Mouse (Mus musculus) layer of hippocampus, postnatal 10 days (tissue): Measurements from ENCODE around the gene Scn9a. TPM values are rescaled to one million over a fixed set of nuclear protein-coding genes. Genes with fewer than 3 reads are reported as not detected.

Experiments used
- DNase-seq, 2 experiments: peaks; one replicate each; pipeline ENCODE4 v3.0.0; 2021; ENCODE audit warnings: low spot score in 2 of 2
- long read RNA-seq: library from polyadenylated mRNA; stranded (forward); transcript quantifications from one replicate; pipeline ENCODE4 v2.0.0, GENCODE M21; 2023
- total RNA-seq, 2 experiments: library from RNA; stranded (reverse); gene quantifications; 2 replicates each; pipeline ENCODE4 v1.2.3; 2021

Scn9a gene
- total RNA-seq: 1 to 10 TPM; 5.6 to 6.7 TPM
- long read RNA-seq, partial matches to known transcripts: 0 of 1 reads
- long read RNA-seq, other reads (novel, unspliced or antisense): 1 of 1 reads

DNA sequence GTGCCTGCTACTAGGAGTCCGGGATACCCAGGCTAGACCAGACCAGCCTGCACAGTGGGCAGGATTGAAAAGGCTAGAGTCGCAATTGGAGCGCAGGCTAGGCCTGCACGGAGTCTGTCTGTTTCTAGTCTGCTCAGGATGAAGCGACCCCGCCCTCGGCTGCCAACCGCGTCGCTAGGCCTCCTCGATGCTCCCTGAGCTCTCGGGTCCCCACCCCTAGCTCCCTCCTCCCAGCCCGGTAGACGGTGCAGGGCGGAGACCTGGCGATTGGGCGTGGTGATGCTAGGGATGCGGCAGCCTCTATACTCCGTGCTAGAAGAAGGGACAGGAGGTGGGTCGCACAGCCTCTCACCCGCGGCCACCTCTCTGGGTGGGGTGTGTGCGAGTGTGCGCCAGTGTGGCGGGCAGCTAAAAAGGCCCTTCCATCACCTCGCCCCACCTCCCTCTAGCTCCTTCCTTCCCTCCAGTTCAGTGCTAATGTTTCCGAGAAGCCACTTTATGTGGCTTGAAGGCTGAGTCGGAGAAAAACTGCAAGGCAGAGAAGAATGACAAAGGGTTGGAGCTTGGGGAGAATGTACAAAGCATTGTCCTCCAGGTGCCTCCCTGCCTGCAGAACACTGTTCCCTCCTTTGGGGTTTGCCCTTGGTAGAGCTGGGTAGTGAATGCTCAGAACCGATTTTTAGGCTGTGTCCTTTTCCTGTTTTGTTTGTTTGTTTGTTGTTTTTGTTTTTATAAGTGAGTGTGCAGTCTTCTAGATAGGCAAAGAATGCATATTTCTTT lies at the start of gene Scn9a:
Gene Scn9a (minus strand): TSS at position 383 of the 780 bp plus-strand sequence.
- peak; percentile 12 to 30 for DNase-seq

DNA sequence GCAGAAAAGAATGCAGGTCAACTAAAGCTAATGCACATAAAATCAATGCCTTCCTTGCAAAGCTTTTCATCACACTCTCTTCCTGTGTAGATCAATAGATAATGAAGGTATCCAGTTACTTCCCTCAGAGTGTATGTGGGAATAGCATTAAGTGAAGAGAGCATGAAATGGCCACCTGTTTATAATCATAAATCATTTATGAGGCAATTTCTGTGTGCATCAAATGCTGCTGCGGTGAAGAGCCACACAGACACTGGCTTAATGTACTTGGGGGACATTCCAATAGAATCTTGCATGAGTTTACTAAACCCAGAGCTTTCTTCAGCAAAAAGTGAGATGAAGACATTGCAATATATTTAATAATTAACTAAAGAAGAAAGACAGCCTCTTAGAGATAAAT lies 27.2 kb upstream of the Scn9a start:
- no peak for DNase-seq

DNA sequence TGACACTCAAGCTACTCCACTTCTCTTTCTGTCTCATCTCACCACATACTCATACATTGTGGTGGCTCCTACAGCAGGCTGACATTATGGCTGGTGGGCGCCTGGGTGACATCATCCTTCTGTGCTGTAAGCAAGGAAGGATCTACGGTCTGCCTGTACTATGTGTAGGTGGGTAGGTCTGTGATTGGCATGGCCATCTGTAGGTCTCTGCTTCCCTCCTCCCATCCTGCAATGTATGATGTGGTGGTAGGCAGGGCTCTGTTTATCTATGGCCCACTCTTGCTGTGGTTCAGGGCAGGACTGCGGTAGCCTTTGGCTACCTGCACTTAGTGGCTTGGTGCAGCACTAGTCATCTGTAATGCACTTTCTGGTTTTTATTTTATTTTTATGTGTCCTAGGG lies 21.7 kb upstream of the Scn9a start:
- no peak for DNase-seq

DNA sequence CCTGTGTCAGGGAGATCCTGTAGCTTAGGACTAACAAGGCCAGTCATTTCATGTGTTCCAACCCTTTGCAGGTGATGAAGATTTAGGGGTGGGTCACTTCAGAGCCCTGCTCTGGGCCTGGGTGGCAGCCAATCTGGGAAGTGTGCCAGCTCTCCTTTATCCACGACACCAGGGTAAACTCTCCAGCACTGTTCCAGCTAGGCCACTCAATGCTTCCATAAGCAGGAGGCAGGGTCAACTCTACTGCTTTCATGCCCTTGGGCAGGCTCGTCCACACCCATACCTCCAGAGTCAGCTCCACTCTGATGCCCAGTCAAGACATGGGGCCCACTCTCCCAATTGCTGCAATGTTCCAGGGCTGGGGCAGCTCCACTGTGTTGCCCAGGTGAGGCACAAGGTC lies 20.7 kb upstream of the Scn9a start:
- no peak for DNase-seq

DNA sequence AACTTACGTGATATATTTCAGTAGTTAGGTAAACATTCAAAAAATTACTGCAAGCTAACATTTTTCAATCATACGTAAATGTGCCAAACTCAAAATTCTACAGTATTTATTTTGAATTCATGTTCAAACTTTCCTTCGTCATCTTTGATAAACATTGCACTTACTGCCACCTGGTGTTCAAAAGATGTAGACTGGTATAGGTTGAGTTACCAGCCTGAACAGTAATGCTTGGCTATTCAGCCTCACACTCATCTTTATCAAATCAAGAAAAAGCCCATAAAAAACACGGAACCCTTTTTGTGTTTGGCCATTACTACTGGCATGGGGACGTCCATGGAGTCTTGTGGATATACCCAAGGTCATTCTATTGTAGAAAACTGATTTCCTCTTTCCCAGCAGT lies 9.6 kb upstream of the Scn9a start:
- DNase-seq: peak in 1 of 2 experiments; percentile 21

DNA sequence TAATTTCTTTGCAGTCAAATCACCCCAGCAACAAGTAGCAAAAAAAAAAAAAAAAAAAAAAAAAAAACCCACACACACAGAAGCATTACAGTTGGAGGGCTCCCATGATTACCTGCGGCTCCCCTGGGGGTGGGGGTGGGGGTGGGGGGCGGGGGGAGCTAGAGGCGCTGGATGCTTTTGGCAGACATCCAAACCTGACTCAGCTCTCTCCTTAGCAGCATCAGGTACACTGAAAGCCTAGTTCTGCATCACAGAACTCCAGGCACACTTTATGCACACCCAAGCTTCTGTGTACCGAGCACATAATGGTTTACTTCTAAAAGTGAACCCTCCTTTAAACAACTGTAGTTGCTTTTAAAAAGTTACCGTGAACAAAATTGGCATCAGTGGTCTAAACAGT lies 2.0 kb downstream of the Scn9a start:
- DNase-seq: no peak

DNA sequence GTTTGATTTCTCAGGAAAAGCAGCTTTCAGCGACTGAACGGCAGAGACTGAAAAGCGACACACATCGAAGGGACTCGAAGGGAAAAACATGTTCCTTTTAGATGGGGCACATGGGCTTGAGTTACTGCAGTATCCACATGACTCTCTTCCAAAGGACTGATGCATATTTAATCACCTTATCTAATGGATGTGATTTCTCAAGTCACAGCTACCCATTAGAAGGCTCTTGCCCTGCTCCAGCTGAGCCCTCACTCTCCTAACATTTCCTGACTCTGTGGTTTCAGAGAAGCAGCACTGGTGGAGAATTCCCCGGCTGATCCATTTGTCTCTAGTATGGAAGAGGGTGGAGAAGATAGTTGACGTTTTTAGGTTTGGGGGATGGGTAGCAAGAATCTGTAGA lies 23.7 kb downstream of the Scn9a start:
- no peak for DNase-seq

DNA sequence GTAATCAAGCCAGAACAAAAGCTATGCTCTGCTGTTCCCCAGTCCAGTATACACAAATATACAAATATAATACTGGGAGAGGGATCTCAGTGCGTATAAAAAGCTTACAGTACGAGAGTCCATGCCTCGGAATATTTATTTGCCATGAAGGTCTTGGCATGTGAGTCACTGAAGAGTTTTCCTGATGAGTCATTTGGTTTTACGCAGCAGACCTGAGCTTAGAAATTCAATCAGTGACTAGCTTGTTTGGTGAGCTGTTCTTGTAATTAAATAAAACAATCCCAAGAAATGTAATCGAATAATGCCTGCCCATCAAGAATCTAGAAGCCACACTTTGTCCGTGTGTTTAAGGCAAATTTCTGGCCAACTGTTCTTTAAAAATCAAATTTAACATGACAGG lies 37.4 kb downstream of the Scn9a start:
- DNase-seq: no peak

DNA sequence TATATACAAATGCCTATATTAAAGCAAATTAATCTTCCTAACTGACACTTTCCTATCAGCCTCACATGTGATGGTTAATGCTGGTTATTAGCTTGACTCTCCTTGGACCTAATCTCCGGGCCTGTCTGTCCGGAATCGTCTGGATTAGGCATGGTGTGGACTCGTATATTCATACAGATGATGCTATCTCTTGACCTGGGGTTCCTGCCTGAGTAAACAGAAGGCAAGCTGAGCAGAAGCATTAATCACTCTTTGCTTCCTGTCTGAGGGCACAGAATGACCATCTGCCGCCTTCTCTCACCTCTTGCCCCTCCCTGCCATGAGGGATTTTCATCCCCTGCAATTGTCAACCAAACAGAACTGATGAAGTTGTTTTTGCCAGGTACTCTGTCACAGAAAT lies 38.6 kb downstream of the Scn9a start:
- DNase-seq: no peak

DNA sequence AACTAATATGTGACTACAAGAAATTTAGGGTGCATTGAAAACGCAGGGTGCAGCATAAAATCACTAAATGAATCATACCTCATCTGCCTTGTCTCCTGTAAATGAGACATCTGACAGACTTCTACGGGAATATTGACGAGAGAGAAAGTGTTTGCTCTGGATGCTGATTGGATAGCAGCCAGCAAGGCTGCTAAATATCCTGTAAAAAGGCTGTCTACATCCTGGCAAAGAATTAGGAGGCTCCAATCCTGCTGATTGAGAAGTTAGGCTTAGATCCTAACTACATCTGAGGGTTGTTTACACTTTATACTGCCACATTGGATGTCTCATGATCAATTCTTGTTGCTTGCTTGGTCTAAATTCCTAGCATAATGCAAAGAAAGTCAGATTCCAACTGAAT lies 44.6 kb downstream of the Scn9a start:
- DNase-seq: no peak

DNA sequence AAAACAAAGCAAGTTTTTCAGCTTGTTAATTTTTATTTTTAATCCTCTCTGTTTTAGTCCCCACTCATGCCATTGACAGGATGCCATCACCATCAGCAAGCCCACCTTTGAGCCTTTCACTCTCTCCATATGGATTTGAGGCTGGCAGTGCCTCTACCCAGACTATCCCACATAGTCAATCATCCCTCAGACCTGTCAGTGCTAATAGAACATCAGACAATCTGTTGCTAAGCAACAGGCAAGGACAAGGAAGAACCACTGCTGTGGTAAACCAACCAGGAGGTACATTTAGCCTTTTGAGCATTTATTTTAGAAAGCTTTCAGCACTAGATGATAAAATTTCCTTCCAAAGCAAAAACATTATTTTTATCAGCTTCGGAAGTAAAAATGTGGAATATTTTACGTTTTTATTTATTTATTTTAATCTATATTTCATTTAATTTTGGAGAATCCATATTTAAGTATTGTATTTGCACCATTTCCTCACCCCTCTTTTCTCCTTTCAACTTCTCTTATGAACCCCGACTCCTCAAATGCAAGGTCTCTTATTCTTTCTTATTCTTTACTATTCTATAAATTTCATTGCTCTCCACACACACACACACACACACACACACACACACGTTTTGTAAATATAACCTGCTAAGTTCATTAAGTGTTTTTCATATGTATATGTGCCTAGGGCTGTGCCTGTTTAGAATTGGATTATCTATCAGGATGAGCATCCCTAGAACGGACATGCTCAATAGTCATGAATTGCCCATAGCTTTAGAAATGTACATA lies 54.5 kb downstream of the Scn9a start:
- DNase-seq: no peak

DNA sequence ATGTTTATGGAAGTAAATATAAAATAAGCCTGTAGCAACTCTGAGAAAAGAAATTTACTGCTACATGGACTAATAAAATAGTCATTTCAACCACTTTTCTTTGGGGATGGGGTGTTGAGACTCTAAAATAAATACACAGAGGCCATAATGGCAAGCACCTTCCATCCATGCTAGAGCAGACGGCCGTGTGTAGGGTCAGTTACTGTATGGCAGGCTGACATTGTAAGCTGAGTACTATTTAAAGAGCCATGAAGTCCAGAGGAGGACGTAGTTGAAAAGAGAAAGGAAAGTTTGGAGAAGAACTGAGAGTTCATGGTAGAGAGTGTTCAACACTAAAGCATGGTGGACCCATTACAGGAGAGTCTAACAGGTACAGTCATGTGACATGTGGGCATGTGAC lies 86.5 kb downstream of the Scn9a start:
- no peak for DNase-seq

DNA sequence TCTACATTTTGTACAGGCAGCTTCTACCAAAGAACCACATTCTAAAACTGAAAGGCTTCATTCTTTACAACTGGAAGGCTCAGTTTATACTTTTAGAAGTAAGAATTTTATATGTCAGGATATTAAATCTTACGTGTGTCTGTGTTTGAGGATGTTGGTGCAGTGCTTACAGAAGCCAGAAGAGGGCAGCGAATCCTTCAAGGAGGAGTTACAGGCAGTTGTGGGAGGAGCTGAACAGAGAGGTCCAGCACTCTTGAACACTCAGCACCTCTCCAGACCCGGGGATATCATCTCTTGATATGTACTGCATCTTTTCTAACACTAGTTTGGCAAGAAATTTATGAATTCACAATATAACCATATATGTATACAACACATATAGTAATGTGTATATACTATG lies 114.8 kb downstream of the Scn9a start:
- no peak for DNase-seq

DNA sequence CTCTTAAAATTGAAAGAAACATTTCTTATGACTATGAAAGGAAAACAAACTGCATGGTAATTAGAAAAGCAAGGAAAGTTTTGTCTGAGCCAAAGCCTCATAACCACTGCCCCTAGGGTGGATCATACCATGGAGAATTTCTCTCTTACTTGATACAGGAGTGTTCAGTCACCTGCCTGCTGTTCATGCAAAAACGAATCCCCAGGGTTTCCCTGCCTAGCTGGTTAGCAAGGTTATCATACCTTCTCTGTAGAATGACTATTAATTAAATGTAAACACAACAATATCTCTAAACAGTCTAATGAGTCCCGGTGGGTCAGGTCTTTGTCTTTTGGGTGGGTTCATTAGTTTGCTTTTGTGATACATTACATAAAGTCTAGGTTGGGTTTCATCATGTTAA lies 123.3 kb downstream of the Scn9a start:
- DNase-seq: no peak

DNA sequence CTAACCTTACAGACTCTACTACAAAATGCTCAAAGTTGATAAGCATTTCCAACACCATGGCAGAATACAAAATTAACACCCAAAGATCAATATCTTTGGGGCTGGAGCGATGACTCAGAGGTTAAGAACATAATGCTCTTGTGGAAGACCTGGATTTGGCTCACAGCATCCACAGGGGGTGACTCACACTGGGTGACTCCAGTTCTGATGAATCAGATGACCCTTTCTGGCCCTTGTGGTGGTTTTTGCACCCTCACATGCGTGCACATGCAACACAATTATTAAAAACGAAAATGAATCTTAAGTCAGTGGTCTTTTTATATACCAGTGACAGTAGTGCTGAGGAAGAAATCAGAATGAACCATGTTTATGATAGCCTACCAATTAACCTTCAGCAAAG lies 126.7 kb downstream of the Scn9a start:
- DNase-seq: no peak

DNA sequence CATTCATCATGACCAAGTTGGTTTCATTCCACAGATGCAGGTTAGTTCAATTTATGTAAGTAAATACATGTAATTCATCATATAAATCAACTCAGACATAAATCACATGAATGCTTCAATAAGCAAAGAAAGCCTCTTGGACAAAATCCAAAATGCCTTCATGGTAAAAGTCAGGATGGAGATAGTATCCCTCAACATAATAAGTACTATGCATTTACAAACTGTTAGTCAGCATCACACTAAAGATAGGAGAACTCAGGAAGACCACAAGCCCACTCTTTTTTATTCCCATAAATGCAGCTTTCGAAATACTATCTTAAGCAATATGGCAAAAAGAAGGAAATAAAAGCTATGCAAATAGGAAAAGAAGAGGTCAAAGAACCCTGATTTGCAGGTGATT lies 127.1 kb downstream of the Scn9a start:
- DNase-seq: no peak

DNA sequence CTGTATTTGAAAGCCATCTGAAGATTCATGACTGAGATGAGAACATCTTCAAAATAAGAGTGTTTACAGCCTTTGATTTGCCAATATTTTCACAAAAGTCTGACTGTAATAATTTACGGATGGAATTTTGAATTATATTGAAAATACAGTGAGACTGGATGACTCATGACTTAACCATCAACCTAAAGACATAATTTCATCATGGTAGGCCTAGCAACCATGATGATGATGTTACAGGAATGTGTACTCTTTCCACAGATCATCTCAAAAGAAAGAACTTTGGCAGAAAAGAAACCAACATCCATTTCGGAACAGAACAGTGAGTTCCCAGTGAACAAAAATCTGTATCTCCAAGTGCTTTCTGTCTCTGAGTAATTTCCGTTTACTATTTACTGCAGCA lies 132.6 kb downstream of the Scn9a start:
- DNase-seq: no peak

DNA sequence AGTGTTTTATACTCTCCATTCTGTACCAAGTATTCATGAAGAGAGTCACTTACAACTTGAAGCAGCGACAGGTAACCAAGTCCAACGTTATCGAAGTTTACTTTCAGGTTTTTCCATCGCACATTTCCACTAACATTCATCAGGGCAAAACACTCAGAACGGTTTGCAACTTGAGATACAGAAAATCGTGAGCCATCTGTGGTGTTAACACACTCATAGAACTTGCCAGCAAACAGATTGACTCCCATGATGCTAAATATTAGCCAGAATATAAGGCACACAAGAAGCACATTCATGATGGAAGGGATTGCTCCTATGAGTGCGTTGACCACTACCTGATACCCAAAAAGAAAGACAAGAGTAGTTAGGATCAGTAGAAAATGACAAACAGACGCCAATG lies 140.2 kb downstream of the Scn9a start:
- no peak for DNase-seq

DNA sequence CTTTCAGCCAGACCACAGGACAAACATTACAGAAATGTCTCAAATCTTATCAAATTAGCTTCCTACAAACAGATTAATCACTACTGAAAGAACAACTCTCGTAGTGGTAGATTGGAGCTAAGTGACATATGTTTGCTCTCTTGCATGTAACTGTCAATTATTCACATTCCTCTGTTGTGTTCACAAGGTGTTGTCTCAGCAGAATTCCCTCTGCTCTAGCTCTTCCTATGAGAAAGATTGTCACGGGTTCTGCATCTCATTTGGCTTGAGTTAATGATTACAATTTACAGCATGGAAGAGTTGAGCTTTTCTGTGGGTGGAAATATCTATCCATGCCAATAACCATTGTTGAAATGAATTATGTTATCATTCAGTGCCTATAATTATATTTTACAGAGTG lies 156.4 kb downstream of the Scn9a start:
- DNase-seq: no peak

DNA sequence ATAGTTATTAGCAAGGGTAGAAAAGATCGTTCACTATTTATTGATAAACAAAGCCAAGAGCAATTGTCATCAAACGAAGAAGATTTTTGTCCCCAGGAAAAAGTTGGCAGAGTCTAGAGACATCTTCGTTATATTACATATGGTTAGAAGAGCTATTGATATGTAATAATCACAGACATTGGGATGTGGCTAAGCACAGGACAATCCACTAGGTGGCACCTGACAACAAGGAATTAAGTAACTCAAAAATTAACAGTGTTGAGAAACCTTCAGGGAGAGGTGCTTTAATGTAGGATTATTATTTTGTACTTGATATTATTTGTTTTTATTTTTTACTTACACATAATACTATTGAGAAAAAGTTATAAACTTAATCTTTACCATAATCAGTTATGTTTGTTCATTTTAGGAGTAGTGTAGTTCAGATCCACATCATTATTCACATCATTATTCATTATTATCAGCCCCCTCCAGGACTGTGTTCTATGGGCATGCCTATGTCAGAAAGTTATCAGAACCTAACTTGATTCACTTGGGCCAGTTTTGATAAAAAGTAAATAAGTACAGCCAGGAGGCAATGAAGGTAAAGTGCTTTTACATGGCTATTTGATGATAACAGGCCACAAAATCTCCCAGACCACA lies 161.5 kb downstream of the Scn9a start:
- peak; percentile 16 to 34 for DNase-seq

DNA sequence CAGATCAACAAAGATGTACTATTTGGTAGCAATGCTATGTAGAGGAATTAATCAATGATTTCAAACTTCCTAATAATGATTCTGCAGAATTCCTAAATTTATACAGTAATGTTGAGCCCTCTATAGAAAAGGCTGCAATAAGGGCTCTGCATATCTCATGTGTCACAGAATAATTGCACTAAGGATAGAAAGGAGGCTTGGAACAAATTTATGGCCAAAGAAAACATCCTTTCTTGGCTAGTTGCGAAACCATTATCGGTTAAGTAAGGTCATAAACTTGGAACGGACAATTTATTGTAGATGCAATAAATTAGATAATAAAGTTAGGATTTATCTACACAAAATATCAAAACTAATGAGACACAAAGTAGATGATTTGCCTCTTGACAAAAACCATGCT lies 169.3 kb downstream of the Scn9a start:
- DNase-seq: no peak

DNA sequence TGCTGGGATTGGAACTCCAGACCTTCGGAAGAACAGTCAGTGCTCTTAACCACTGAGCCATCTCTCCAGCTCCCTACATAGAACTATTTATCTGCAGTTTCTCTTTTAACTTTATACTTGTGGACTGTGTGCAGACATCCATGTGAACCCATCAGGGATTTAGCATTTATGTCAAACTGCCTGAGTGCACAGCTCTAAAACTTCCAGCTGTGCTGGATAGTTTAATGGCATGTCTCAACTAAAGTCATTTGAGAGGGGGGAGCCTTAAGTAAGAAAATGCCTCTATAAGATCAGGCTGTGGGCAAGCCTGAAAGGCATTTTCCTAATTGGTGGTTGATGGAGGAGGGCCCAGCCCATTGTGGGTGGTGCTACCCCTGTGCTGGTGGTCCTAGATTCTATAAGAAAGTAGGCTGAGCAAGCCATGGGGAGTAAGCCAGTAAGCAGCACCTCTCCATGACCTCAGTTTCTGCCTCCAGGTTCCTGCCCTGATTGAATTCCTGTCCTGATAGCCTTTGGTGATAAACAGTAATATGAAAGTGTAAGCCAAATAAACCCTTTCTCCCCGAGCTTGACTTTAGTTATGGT lies 169.8 kb downstream of the Scn9a start:
- no peak for DNase-seq
